Mouse (Mus musculus) frontal cortex, postnatal 36 days (tissue): Measurements from ENCODE around the gene Gtf2e1.

ENCODE experiments used
- DNase-seq, 2 experiments: peaks; one replicate each; pipeline ENCODE4 v3.0.0; 2022; ENCODE audit warnings: low spot score in 2 of 2

Gene Gtf2e1

GRCm38 (mm10) chr16:37539611-37540580, at the start of gene Gtf2e1, which contains the start of gene Rabl3:
Gene Gtf2e1, minus strand, starts transcription at chr16:37539789.
Gene Rabl3, plus strand, starts transcription at chr16:37539885.
- DNase-seq, result peak; percentile 98 to 99

GRCm38 (mm10) chr16:37585129-37585563, 45.6 kb upstream of the Gtf2e1 start:
- peak in 1 of 2 experiments; percentile 35 for DNase-seq

GRCm38 (mm10) chr16:37584218-37585035, 44.8 kb upstream of the Gtf2e1 start:
- peak; percentile 59 to 62 for DNase-seq

GRCm38 (mm10) chr16:37583801-37584200, 44.2 kb upstream of the Gtf2e1 start:
- peak in 1 of 2 experiments; percentile 35 for DNase-seq

GRCm38 (mm10) chr16:37583306-37583705, 43.7 kb upstream of the Gtf2e1 start:
- DNase-seq, result no peak

- DNase-seq, result no peak
Observed at GRCm38 (mm10) chr16:37581901-37582300, 42.3 kb upstream of the Gtf2e1 start.

- no peak for DNase-seq
Observed at GRCm38 (mm10) chr16:37580651-37581050, 41.1 kb upstream of the Gtf2e1 start.

GRCm38 (mm10) chr16:37579994-37580393, 40.4 kb upstream of the Gtf2e1 start, which contains the start of gene Hgd:
Gene Hgd, plus strand, starts transcription at chr16:37580153.
- no peak for DNase-seq

- no peak for DNase-seq
Observed at GRCm38 (mm10) chr16:37579591-37579990, 40.0 kb upstream of the Gtf2e1 start.

- no peak for DNase-seq
Observed at GRCm38 (mm10) chr16:37575325-37575724, 35.7 kb upstream of the Gtf2e1 start.

GRCm38 (mm10) chr16:37573061-37573460, 33.5 kb upstream of the Gtf2e1 start:
- no peak for DNase-seq

- no peak for DNase-seq
Observed at GRCm38 (mm10) chr16:37572117-37572754, 32.6 kb upstream of the Gtf2e1 start.

GRCm38 (mm10) chr16:37571554-37571953, 32.0 kb upstream of the Gtf2e1 start:
- no peak for DNase-seq

- DNase-seq, result no peak
Observed at GRCm38 (mm10) chr16:37567113-37568050, 27.8 kb upstream of the Gtf2e1 start.

GRCm38 (mm10) chr16:37566107-37566506, 26.5 kb upstream of the Gtf2e1 start:
- DNase-seq, result no peak

- no peak for DNase-seq
Observed at GRCm38 (mm10) chr16:37565117-37565516, 25.5 kb upstream of the Gtf2e1 start.

- DNase-seq, result peak in 1 of 2 experiments; percentile 52
Observed at GRCm38 (mm10) chr16:37562961-37563360, 23.4 kb upstream of the Gtf2e1 start.

- no peak for DNase-seq
Observed at GRCm38 (mm10) chr16:37562414-37562813, 22.8 kb upstream of the Gtf2e1 start.

GRCm38 (mm10) chr16:37552824-37553223, 13.2 kb upstream of the Gtf2e1 start:
- DNase-seq, result no peak

GRCm38 (mm10) chr16:37550981-37551380, 11.4 kb upstream of the Gtf2e1 start:
- no peak for DNase-seq
